Mouse (Mus musculus) intestine, postnatal 0 days (tissue): ENCODE data around the gene Hcn1. TPM values are rescaled to one million over a fixed set of nuclear protein-coding genes. Genes with fewer than 3 reads are reported as not detected.

Experiments used
- ATAC-seq: fragments of 200-750 bp; cut with Nextera tagmentation; 2 replicates; pipeline ENCODE4 v1.8.0; 2017; ENCODE audit warnings: mild to moderate bottlenecking, moderate TSS enrichment, moderate library complexity
- H3K27ac ChIP-seq: fragments of 300-500 bp; sonication (generic); 2 replicates; pipeline ENCODE4 v1.5.1; 2014; ENCODE audit warnings: mild to moderate bottlenecking, low read depth, low read length, moderate library complexity
- H3K27me3 ChIP-seq: fragments of 300-500 bp; sonication (generic); replicated peaks from 2 replicates; pipeline ENCODE4 v1.6.1; 2014; ENCODE audit warnings: low read length, mixed read lengths; ENCODE audit not compliant: control insufficient read depth, insufficient read depth
- H3K36me3 ChIP-seq: fragments of 300-500 bp; sonication (generic); 2 replicates; pipeline ENCODE4 v1.6.1; 2014; ENCODE audit warnings: mild to moderate bottlenecking, moderate library complexity; ENCODE audit not compliant: control insufficient read depth, insufficient read depth
- H3K4me1 ChIP-seq: fragments of 300-500 bp; sonication (generic); replicated peaks from 2 replicates; pipeline ENCODE4 v1.6.1; 2014; ENCODE audit warnings: antibody characterized with exemption, low read length, mixed read lengths; ENCODE audit not compliant: control insufficient read depth, insufficient read depth
- H3K4me2 ChIP-seq: fragments of 300-500 bp; sonication (generic); replicated peaks from 2 replicates; pipeline ENCODE4 v1.6.1; 2014; ENCODE audit warnings: low read depth, mild to moderate bottlenecking, moderate library complexity
- H3K4me3 ChIP-seq: fragments of 300-500 bp; sonication (generic); 2 replicates; pipeline ENCODE4 v1.5.1; 2014; ENCODE audit warnings: low read depth, low read length
- H3K9ac ChIP-seq: fragments of 300-500 bp; sonication (generic); 2 replicates; pipeline ENCODE4 v1.6.1; 2014; ENCODE audit warnings: mild to moderate bottlenecking, low read depth, low read length
- H3K9me3 ChIP-seq: fragments of 300-500 bp; sonication (generic); 2 replicates; pipeline ENCODE4 v1.6.1; 2016; ENCODE audit warnings: mixed run types; ENCODE audit not compliant: control insufficient read depth
- CTCF ChIP-seq: sonication (generic); IDR thresholded peaks from 2 replicates; pipeline ENCODE4 v1.5.1; 2016; ENCODE audit warnings: low read depth, mild to moderate bottlenecking, control low read depth, antibody characterized with exemption, moderate library complexity
- WGBS: fragments of 180-500 bp; shearing (Covaris S2); extraction: QIAGEN DNeasy Blood & Tissue Kit; methylation state at CpG from one replicate; pipeline ENCODE4 v1.1.7; 2014; 5-methylcytosine and 5-hydroxymethylcytosine counted together
- polyA plus RNA-seq: library from polyadenylated mRNA; unstranded; fragments of >200 nt; fragmentation: Nextera tagmentation; extraction: Ambion mirVana; gene quantifications from 2 replicates; pipeline ENCODE4 v1.2.1, GENCODE M21; 2015

Gene Hcn1
- polyA plus RNA-seq, result 0.17 and 0.26 TPM in 2 replicates

- under 1% methylated on average over 39 of the region's 45 CpGs for WGBS
- Histone ChIP-seq H3K9ac (no peak within 1 kb of the TSS), H3K27me3 (peaks cover 19% of the 10 kb centered on the region), H3K9me3 (no peaks in the 10 kb centered on the region), H3K4me2 (peak within 1 kb of the TSS; percentile 93), H3K4me3 (peak within 1 kb of the TSS; percentile 45), H3K36me3 (no peaks in the 10 kb centered on the region), H3K4me1 (no peaks in the 10 kb centered on the region), H3K27ac (no peak within 1 kb of the TSS)
- TF ChIP-seq CTCF, result peak; percentile 81
- peak; percentile 96 for ATAC-seq
Measured at GRCm38 (mm10) chr13:117602181-117602580, at the start of gene Hcn1. Hcn1 (plus strand) TSS chr13:117602320.

- H3K27me3 ChIP-seq, result no peaks in the 10 kb centered on the region
- 0 out of 2 replicates have a peak, but pooled peaks cover 3% of the 10 kb centered on the region for H3K4me1 ChIP-seq
- H3K4me2 ChIP-seq, result no peak overlapping the region
- TF ChIP-seq CTCF, result no peak
- H3K27ac ChIP-seq, result no peak overlapping the region
- ATAC-seq, result no peak
- no peaks in the 10 kb centered on the region for H3K36me3 ChIP-seq
- H3K9ac ChIP-seq, result no peak overlapping the region
- no peaks in the 10 kb centered on the region for H3K9me3 ChIP-seq
- H3K4me3 ChIP-seq, result no peak overlapping the region
- 83% methylated on average over 8 of the region's 8 CpGs for WGBS
Measured at GRCm38 (mm10) chr13:117567251-117567650, 34.9 kb upstream of the Hcn1 start.

- Histone ChIP-seq H3K4me2 (no peak overlapping the region), H3K9ac (no peak overlapping the region), H3K27me3 (no peaks in the 10 kb centered on the region), H3K27ac (no peak overlapping the region), H3K4me1 (0 out of 2 replicates have a peak, but pooled peaks cover 3% of the 10 kb centered on the region), H3K4me3 (no peak overlapping the region), H3K36me3 (no peaks in the 10 kb centered on the region), H3K9me3 (no peaks in the 10 kb centered on the region)
- no peak for TF ChIP-seq CTCF
- ATAC-seq, result peak; percentile 13; the same call in 1 of the 2 replicates
- WGBS, result 58% methylated on average over 3 of the region's 3 CpGs
Measured at GRCm38 (mm10) chr13:117571747-117572146, 30.4 kb upstream of the Hcn1 start.

DNA sequence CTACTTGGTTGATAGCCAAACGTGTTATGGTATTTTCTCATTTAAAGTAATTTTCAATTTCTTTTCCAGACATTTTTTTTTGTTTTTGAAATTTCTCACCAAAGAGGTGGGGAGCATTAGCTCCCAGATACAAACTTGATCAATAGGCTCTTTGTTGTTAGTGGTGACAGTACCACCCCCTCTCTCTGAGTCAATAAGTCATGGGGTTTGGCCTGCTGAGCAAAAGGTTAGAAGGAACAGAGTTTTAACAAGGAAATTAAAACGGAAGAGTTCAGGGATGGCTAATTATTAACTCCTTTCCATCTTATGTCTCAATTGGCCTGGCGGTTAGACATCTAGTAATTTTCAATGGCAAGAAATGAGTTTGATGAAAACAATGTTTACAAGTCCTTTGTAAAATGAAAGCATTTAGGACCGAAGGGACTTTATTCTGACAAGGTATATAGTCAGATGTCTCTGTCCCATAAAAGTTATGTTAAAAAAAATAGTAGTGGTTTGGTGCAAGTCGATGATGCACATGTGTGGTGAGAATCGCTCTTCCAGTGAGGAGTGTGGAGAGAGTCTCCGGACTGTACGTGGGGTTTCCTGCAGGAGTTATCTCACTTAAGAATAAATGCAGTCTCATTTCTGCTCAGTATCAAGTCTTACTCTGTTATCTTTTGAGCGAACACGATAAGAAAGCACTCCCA is 7.5 kb upstream of the Hcn1 start:
- H3K4me3 ChIP-seq, result no peak overlapping the region
- TF ChIP-seq CTCF, result no peak
- H3K9me3 ChIP-seq, result no peaks in the 10 kb centered on the region
- no peaks in the 10 kb centered on the region for H3K4me1 ChIP-seq
- 42% methylated on average over 10 of the region's 10 CpGs for WGBS
- H3K27ac ChIP-seq, result no peak overlapping the region
- H3K27me3 ChIP-seq, result no peaks in the 10 kb centered on the region
- peak; percentile 68 for ATAC-seq
- no peak overlapping the region for H3K4me2 ChIP-seq
- H3K9ac ChIP-seq, result no peak overlapping the region
- no peaks in the 10 kb centered on the region for H3K36me3 ChIP-seq

DNA sequence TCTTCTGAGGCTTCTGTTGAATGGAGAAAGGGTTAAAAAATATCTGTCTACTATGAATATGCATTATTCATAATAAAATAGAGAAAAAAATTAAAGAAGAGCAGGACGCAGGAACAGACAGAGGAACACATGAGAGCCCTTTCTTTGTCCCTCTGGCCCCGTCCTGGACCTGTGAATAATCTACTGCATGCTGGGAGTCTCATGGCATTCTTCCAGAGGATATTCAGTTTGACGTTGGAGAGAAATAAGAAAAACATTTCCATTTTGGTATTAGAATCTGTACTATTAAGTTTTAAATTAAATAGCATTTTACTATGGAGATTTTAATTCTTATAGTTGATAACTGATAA is 7.0 kb upstream of the Hcn1 start:
- no peak overlapping the region for H3K4me2 ChIP-seq
- H3K4me3 ChIP-seq, result no peak overlapping the region
- ATAC-seq, result no peak
- no peaks in the 10 kb centered on the region for H3K9me3 ChIP-seq
- H3K27me3 ChIP-seq, result no peaks in the 10 kb centered on the region
- H3K27ac ChIP-seq, result no peak overlapping the region
- WGBS, result 43% methylated on average over 3 of the region's 3 CpGs
- H3K9ac ChIP-seq, result no peak overlapping the region
- no peaks in the 10 kb centered on the region for H3K36me3 ChIP-seq
- TF ChIP-seq CTCF, result no peak
- no peaks in the 10 kb centered on the region for H3K4me1 ChIP-seq

- WGBS, result 27% methylated on average over 9 of the region's 9 CpGs
- ATAC-seq, result peak; percentile 79
- H3K9me3 ChIP-seq, result no peaks in the 10 kb centered on the region
- H3K4me1 ChIP-seq, result no peaks in the 10 kb centered on the region
- H3K4me3 ChIP-seq, result peak overlapping the region; percentile 45
- TF ChIP-seq CTCF, result no peak
- no peak overlapping the region for H3K27ac ChIP-seq
- H3K27me3 ChIP-seq, result peaks cover 19% of the 10 kb centered on the region
- no peaks in the 10 kb centered on the region for H3K36me3 ChIP-seq
- no peak overlapping the region for H3K9ac ChIP-seq
- peak overlapping the region; percentile 93 for H3K4me2 ChIP-seq
Measured at GRCm38 (mm10) chr13:117601331-117601965, 672 bp upstream of the Hcn1 start.
